Mouse (Mus musculus) MEL (cell line): ENCODE results near the gene Gm11938. TPM values are rescaled to one million over a fixed set of nuclear protein-coding genes. Genes with fewer than 3 reads are reported as not detected.

Source experiments
- DNase-seq: peaks from one replicate; pipeline ENCODE4 v3.0.0; 2011; ENCODE audit warnings: low read depth, low spot score
- H3K27ac ChIP-seq: 2 replicates; pipeline ENCODE4 v1.5.1; 2012; ENCODE audit warnings: low read depth, mild to moderate bottlenecking, control low read depth, low read length, moderate library complexity; ENCODE audit not compliant: control insufficient read depth
- H3K27me3 ChIP-seq, 2 experiments: fragments of 150-350 bp in 1 of 2; sonication (generic) in 1 of 2; 2 replicates each; pipeline ENCODE4 v1.6.1; 2012; ENCODE audit warnings: low read length in 2 of 2, mild to moderate bottlenecking in 2 of 2, improper control_type of control experiment in 1 of 2, moderate library complexity in 1 of 2; ENCODE audit not compliant: insufficient read depth in 2 of 2, control insufficient read depth in 1 of 2
- H3K36me3 ChIP-seq, 2 experiments: 2 replicates each; pipeline ENCODE4 v1.6.1; 2012 to 2014; ENCODE audit warnings: low read length in 2 of 2, improper control_type of control experiment in 1 of 2, inconsistent platforms in 1 of 2, mild to moderate bottlenecking in 1 of 2; ENCODE audit not compliant: insufficient read depth in 2 of 2, control insufficient read depth in 1 of 2
- H3K4me1 ChIP-seq, 2 experiments: fragments of 150-350 bp in 1 of 2; sonication (generic) in 1 of 2; 2 replicates each; pipeline ENCODE4 v1.6.1; 2012; ENCODE audit warnings: low read length in 2 of 2, improper control_type of control experiment in 1 of 2, mild to moderate bottlenecking in 1 of 2; ENCODE audit not compliant: insufficient read depth in 2 of 2, control insufficient read depth in 1 of 2
- H3K4me3 ChIP-seq, 2 experiments: fragments of 150-350 bp in 1 of 2; sonication (generic) in 1 of 2; 2 replicates each; pipeline ENCODE4 v1.5.1; 2012; ENCODE audit warnings: low read depth in 2 of 2, low read length in 2 of 2, mild to moderate bottlenecking in 2 of 2, moderate library complexity in 2 of 2, control low read depth in 1 of 2, improper control_type of control experiment in 1 of 2; ENCODE audit not compliant: control insufficient read depth in 1 of 2, insufficient read depth in 1 of 2
- H3K79me2 ChIP-seq: 2 replicates; pipeline ENCODE4 v1.6.1; 2012; ENCODE audit warnings: mild to moderate bottlenecking, low read length, moderate library complexity; ENCODE audit not compliant: control insufficient read depth, poor library complexity, insufficient read depth
- H3K9ac ChIP-seq: 2 replicates; pipeline ENCODE4 v1.6.1; 2012; ENCODE audit warnings: low read depth, mild to moderate bottlenecking, control low read depth, low read length, moderate library complexity; ENCODE audit not compliant: control insufficient read depth, poor library complexity, severe bottlenecking
- H3K9me3 ChIP-seq: fragments of 150-350 bp; sonication (generic); replicated peaks from 2 replicates; pipeline ENCODE4 v1.6.1; 2012; ENCODE audit warnings: mild to moderate bottlenecking, low read length, improper control_type of control experiment, moderate library complexity; ENCODE audit not compliant: insufficient read depth
- CHD1 ChIP-seq: IDR thresholded peaks from 2 replicates; pipeline ENCODE4 v1.6.1; 2012; ENCODE audit warnings: low read depth, mild to moderate bottlenecking, inconsistent platforms, low read length, improper control_type of control experiment
- CHD2 ChIP-seq: IDR thresholded peaks from 2 replicates; pipeline ENCODE4 v1.6.1; 2011; ENCODE audit warnings: low read length, improper control_type of control experiment
- CTCF ChIP-seq, 3 experiments: IDR thresholded peaks in 2 of 3; conservative IDR thresholded peaks in 1 of 3; 2 replicates each; pipeline ENCODE4 v1.5.1; 2011 to 2012; ENCODE audit warnings: low read length in 3 of 3, low read depth in 2 of 3, mild to moderate bottlenecking in 2 of 3, improper control_type of control experiment in 1 of 3, inconsistent platforms in 1 of 3, mixed read lengths in 1 of 3, moderate library complexity in 1 of 3; ENCODE audit not compliant: control insufficient read depth in 1 of 3, insufficient read depth in 1 of 3, poor library complexity in 1 of 3, severe bottlenecking in 1 of 3
- E2F4 ChIP-seq: IDR thresholded peaks from 2 replicates; pipeline ENCODE4 v1.6.1; 2011; ENCODE audit warnings: low read depth, low read length, improper control_type of control experiment, borderline replicate concordance
- EP300 ChIP-seq, 2 experiments: IDR thresholded peaks; 2 replicates each; pipeline ENCODE4 v1.6.1; 2011; ENCODE audit warnings: improper control_type of control experiment in 2 of 2, low read length in 2 of 2, low read depth in 1 of 2, mild to moderate bottlenecking in 1 of 2
- ETS1 ChIP-seq: IDR thresholded peaks from 2 replicates; pipeline ENCODE4 v1.6.1; 2012; ENCODE audit warnings: low read depth, mild to moderate bottlenecking, inconsistent platforms, low read length, improper control_type of control experiment, moderate library complexity
- GABPA ChIP-seq: IDR thresholded peaks from 2 replicates; pipeline ENCODE4 v1.6.1; 2012; ENCODE audit warnings: low read depth, mild to moderate bottlenecking, inconsistent platforms, low read length, improper control_type of control experiment, moderate library complexity
- GATA1 ChIP-seq: IDR thresholded peaks from 2 replicates; pipeline ENCODE4 v1.6.1; 2011; ENCODE audit warnings: low read depth, low read length, improper control_type of control experiment
- JUND ChIP-seq: IDR thresholded peaks from 2 replicates; pipeline ENCODE4 v1.6.1; 2011; ENCODE audit warnings: low read depth, mild to moderate bottlenecking, improper control_type of control experiment, low read length
- MXI1 ChIP-seq: IDR thresholded peaks from 2 replicates; pipeline ENCODE4 v1.6.1; 2011; ENCODE audit warnings: mild to moderate bottlenecking, low read depth, low read length, improper control_type of control experiment
- NELFE ChIP-seq: IDR thresholded peaks from 2 replicates; pipeline ENCODE4 v1.6.1; 2011; ENCODE audit warnings: low read depth, low read length, improper control_type of control experiment
- NRF1 ChIP-seq: IDR thresholded peaks from 2 replicates; pipeline ENCODE4 v1.6.1; 2014; ENCODE audit warnings: low read depth, mild to moderate bottlenecking, inconsistent platforms, low read length, improper control_type of control experiment, moderate library complexity; ENCODE audit not compliant: poor library complexity, insufficient read depth, severe bottlenecking
- POLR2A ChIP-seq, 2 experiments: IDR thresholded peaks; 2 replicates each; pipeline ENCODE4 v1.6.1; 2011 to 2012; ENCODE audit warnings: low read length in 2 of 2, mild to moderate bottlenecking in 2 of 2, control low read depth in 1 of 2, improper control_type of control experiment in 1 of 2, low read depth in 1 of 2, moderate library complexity in 1 of 2; ENCODE audit not compliant: control insufficient read depth in 1 of 2, insufficient read depth in 1 of 2, poor library complexity in 1 of 2
- POLR2AphosphoS2 ChIP-seq: IDR thresholded peaks from 2 replicates; pipeline ENCODE4 v1.6.1; 2011; ENCODE audit warnings: low read length, improper control_type of control experiment
- RAD21 ChIP-seq: IDR thresholded peaks from 2 replicates; pipeline ENCODE4 v1.6.1; 2011; ENCODE audit warnings: mild to moderate bottlenecking, low read depth, low read length, improper control_type of control experiment
- SIN3A ChIP-seq: IDR thresholded peaks from 2 replicates; pipeline ENCODE4 v1.6.1; 2012; ENCODE audit warnings: low read length, improper control_type of control experiment, inconsistent platforms
- TAL1 ChIP-seq: IDR thresholded peaks from 2 replicates; pipeline ENCODE4 v1.6.1; 2012; ENCODE audit warnings: mild to moderate bottlenecking, inconsistent platforms, low read length, moderate library complexity, mixed read lengths
- TBP ChIP-seq: IDR thresholded peaks from 2 replicates; pipeline ENCODE4 v1.8.0; 2011; ENCODE audit warnings: low read depth, low read length, improper control_type of control experiment
- TCF12 ChIP-seq: IDR thresholded peaks from 2 replicates; pipeline ENCODE4 v1.6.1; 2014; ENCODE audit warnings: low read depth, mild to moderate bottlenecking, inconsistent platforms, low read length, improper control_type of control experiment, moderate library complexity
- USF1 ChIP-seq: IDR thresholded peaks from 2 replicates; pipeline ENCODE4 v1.6.1; 2014; ENCODE audit warnings: low read depth, mild to moderate bottlenecking, inconsistent platforms, low read length, improper control_type of control experiment, moderate library complexity
- ZC3H11A ChIP-seq: IDR thresholded peaks from 2 replicates; pipeline ENCODE4 v1.6.1; 2012; ENCODE audit warnings: low read depth, mild to moderate bottlenecking, inconsistent platforms, low read length, improper control_type of control experiment
- ZKSCAN1 ChIP-seq: IDR thresholded peaks from 2 replicates; pipeline ENCODE4 v1.6.1; 2012; ENCODE audit warnings: low read depth, mild to moderate bottlenecking, inconsistent platforms, low read length, improper control_type of control experiment, moderate library complexity
- ZMIZ1 ChIP-seq: IDR thresholded peaks from 2 replicates; pipeline ENCODE4 v1.6.1; 2012; ENCODE audit warnings: low read depth, mild to moderate bottlenecking, inconsistent platforms, low read length, improper control_type of control experiment, moderate library complexity
- ZNF384 ChIP-seq: IDR thresholded peaks from 2 replicates; pipeline ENCODE4 v1.6.1; 2012; ENCODE audit warnings: low read depth, mild to moderate bottlenecking, inconsistent platforms, low read length, improper control_type of control experiment
- polyA plus RNA-seq, 2 experiments: library from polyadenylated mRNA; stranded (reverse) in 1 of 2; unstranded in 1 of 2; fragments of >175 nt in 1 of 2; fragments of >200 nt in 1 of 2; gene quantifications; 2 replicates each; pipeline versions ENCODE4 v1.2.1 to v1.2.4; 2012; ENCODE audit warnings: low replicate concordance in 2 of 2, low read depth in 1 of 2; ENCODE audit not compliant: insufficient read length in 2 of 2, insufficient read depth in 1 of 2, missing spikeins in 1 of 2
- total RNA-seq: library from RNA; depleted of rRNA; stranded (reverse); fragments of 300-350 nt; gene quantifications from 2 replicates; pipeline ENCODE4 v1.2.3, GENCODE M21; 2012

Gm11938 gene
- total and polyA plus RNA-seq, 3 experiments = not detected

DNA sequence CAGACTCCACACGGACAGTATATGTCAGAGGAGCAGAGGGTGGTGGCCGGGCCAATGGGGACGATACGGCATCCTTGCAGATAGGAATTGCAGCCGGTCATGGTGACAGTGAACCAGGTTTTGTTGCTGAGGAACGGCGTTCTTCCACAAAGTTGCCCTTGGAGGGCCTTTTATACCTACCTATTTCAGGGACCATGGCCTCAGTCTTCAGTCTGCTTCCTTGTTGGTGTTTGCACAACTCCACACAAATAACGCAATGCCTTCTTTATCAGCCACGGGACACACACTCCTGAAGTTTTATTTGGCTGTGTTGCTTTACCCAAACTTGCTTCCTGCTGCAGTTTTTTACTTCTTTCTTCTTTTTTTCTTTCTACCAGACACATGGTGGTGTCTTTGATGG lies 43.7 kb downstream of the Gm11938 start, which contains the start of gene Gm11939:
Gene Gm11939, minus strand, starts transcription at position 101 of the 400 bp plus-strand sequence.
- Histone ChIP-seq H3K4me3 (no peak within 1 kb of the TSS), H3K36me3 (no peaks in the 10 kb centered on the region), H3K9ac (no peak within 1 kb of the TSS), H3K9me3 (no peaks in the 10 kb centered on the region), H3K27me3 (no peaks in the 10 kb centered on the region), H3K27ac (no peak within 1 kb of the TSS), H3K79me2 (no peaks in the 10 kb centered on the region), H3K4me1 (no peaks in the 10 kb centered on the region)
- no peak for TF ChIP-seq NRF1
- TF ChIP-seq NELFE = no peak
- no peak for TF ChIP-seq GATA1
- TF ChIP-seq TAL1 = no peak
- no peak for TF ChIP-seq JUND
- no peak for TF ChIP-seq ETS1
- TF ChIP-seq CHD1 = no peak
- TF ChIP-seq POLR2AphosphoS2 = no peak
- no peak for DNase-seq

DNA sequence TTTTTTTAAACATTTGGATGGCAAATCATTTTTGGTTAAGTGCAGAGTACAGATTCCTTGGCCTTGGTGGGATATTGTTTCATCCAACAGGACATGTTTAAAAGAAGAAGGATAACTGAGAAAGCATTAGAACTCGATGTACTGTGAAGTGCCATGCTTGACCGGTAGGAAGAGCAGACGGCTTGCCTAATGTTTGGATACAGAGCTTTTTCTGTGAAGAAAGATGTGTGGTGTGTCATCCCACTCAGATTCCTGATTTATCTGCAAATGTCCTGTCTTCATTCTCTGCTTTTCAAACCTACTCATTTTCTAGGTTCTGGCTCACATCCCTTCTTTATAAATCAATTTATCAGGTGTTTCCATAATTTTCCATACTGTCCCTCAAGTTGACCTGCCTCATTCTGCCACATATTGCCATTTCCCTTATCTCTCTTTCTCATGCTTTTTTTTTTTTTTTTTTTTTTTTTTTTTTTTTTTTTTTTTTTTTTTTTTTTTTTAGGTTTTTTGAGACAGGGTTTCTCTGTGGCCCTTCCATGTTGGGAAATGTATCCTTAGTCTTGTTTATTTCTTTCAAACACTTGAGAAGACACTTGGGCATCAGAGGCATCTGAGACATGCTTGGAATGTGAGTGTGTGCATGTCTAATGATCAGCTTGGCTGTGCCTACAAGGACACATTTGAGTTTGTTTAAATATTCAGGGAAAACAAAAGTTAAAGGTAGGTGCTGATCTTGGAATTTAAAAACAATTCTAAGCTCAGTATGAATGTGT lies 44.9 kb downstream of the Gm11938 start:
- TF ChIP-seq SIN3A = no peak
- TF ChIP-seq CHD2 = no peak
- no peak for TF ChIP-seq E2F4
- no peak for TF ChIP-seq ZKSCAN1
- no peak for TF ChIP-seq USF1
- TF ChIP-seq TBP = no peak
- TF ChIP-seq ETS1 = no peak
- H3K4me1 ChIP-seq = no peaks in the 10 kb centered on the region
- H3K4me3 ChIP-seq = no peak overlapping the region
- H3K79me2 ChIP-seq = no peaks in the 10 kb centered on the region
- no peaks in the 10 kb centered on the region for H3K9me3 ChIP-seq
- H3K27me3 ChIP-seq = no peaks in the 10 kb centered on the region
- no peak for DNase-seq
- no peak overlapping the region for H3K27ac ChIP-seq
- no peaks in the 10 kb centered on the region for H3K36me3 ChIP-seq
- no peak overlapping the region for H3K9ac ChIP-seq

DNA sequence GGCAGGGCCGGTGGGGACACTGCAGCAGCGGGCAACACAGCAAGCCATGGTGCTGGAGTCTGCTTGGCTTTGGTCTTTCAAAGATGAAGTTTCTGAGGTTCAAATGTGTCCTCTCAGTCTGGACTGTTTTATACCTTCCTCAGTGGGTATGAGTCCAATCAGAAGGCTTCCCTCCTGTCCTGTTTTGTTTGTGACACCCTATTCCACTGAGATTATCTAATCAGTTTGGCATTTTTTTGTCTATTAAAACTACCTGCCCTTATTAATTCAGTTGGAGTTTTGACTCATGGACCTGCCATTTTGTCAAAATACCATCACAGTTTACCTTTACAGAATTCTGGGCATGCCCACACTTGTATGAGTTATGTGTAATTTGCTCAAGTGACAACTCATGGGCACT lies 46.4 kb downstream of the Gm11938 start, which contains the start of gene Krtap3-2:
Gene Krtap3-2, minus strand, starts transcription at position 101 of the 400 bp plus-strand sequence.
- DNase-seq = no peak
- Histone ChIP-seq H3K9me3 (no peaks in the 10 kb centered on the region), H3K27me3 (no peaks in the 10 kb centered on the region), H3K79me2 (no peaks in the 10 kb centered on the region), H3K9ac (no peak within 1 kb of the TSS), H3K36me3 (no peaks in the 10 kb centered on the region), H3K27ac (no peak within 1 kb of the TSS), H3K4me1 (no peaks in the 10 kb centered on the region), H3K4me3 (no peak within 1 kb of the TSS)
- TF ChIP-seq POLR2A (IDR thresholded peaks at IDR 0.05; ENCODE audit: control insufficient read depth in 1 of 2, insufficient read depth in 1 of 2, low read depth in 1 of 2, low read length in 2 of 2, poor library complexity in 1 of 2) (no peak), ZKSCAN1 (no peak), GATA1 (no peak), ZMIZ1 (no peak), TBP (no peak), CTCF (IDR thresholded peaks at IDR 0.05 in 2 of 3, conservative IDR thresholded peaks at IDR 0.05 in 1 of 3; ENCODE audit: control insufficient read depth in 1 of 3, insufficient read depth in 1 of 3, low read depth in 2 of 3, low read length in 3 of 3, poor library complexity in 1 of 3, severe bottlenecking in 1 of 3) (no peak), GABPA (no peak), RAD21 (no peak), NRF1 (no peak), ZNF384 (no peak), EP300 (IDR thresholded peaks at IDR 0.05; ENCODE audit: low read depth in 1 of 2, low read length in 2 of 2) (no peak), USF1 (no peak), TCF12 (no peak), JUND (no peak), TAL1 (no peak), E2F4 (no peak), ETS1 (no peak), ZC3H11A (no peak), CHD2 (no peak), MXI1 (no peak)
